Mouse (Mus musculus) lung, postnatal 0 days (tissue): ENCODE data around the gene Tap2.

ENCODE experiments used
- CTCF ChIP-seq: IDR thresholded peaks from 2 replicates; pipeline ENCODE4 v1.5.1; 2016; ENCODE audit warnings: antibody characterized with exemption, mild to moderate bottlenecking
- EP300 ChIP-seq: IDR thresholded peaks from 2 replicates; pipeline ENCODE4 v1.6.1; 2016; ENCODE audit warnings: antibody characterized with exemption, mild to moderate bottlenecking, control low read depth

DNA sequence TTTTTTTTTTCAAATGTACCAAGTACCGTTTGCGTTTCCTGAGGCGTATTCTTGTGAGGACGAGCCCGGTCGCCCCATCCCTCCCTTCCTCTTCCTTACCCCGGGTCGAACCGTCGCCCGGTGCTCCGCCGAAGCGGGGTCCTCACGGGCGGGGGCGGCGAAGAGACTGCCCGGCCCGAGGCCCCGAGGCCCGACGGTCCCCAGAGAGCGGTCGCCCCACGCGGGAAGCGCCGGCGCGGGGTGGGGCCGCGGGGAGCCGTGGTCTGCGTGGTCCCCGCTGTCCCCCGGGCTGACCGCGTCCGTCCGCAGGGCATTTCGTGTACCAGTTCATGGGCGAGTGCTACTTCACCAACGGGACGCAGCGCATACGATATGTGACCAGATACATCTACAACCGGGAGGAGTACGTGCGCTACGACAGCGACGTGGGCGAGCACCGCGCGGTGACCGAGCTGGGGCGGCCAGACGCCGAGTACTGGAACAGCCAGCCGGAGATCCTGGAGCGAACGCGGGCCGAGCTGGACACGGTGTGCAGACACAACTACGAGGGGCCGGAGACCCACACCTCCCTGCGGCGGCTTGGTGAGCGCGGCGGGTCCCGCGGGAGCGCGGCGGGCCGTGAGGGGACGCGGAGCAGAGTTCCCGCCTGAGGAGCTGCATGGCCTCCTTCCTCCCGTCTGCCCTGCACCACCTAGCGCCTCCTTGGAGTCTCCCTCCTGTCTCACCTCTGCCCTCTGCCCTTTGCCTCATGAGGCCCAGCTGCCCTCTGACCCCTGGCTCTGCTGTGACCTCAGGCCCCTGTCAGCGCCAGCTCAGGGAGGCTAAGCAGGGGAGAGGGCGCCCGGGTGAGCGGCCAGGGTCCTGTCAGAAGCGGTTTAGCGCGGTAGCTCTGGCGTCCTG is 61.4 kb downstream of the Tap2 start:
- TF ChIP-seq CTCF, result no peak
- TF ChIP-seq EP300, result no peak
